Mouse (Mus musculus) cerebellum, adult 11-12 months (tissue): ENCODE measurements around the gene Cxcl1.
"Not testable (repeated sequence)": the region's sequence is repeated elsewhere in the genome, so short reads cannot be mapped to it uniquely, and the experiment has no call there.

Experiments used
- DNase-seq: peaks from one replicate; pipeline ENCODE4 v3.0.0; 2022

Gene Cxcl1

DNA sequence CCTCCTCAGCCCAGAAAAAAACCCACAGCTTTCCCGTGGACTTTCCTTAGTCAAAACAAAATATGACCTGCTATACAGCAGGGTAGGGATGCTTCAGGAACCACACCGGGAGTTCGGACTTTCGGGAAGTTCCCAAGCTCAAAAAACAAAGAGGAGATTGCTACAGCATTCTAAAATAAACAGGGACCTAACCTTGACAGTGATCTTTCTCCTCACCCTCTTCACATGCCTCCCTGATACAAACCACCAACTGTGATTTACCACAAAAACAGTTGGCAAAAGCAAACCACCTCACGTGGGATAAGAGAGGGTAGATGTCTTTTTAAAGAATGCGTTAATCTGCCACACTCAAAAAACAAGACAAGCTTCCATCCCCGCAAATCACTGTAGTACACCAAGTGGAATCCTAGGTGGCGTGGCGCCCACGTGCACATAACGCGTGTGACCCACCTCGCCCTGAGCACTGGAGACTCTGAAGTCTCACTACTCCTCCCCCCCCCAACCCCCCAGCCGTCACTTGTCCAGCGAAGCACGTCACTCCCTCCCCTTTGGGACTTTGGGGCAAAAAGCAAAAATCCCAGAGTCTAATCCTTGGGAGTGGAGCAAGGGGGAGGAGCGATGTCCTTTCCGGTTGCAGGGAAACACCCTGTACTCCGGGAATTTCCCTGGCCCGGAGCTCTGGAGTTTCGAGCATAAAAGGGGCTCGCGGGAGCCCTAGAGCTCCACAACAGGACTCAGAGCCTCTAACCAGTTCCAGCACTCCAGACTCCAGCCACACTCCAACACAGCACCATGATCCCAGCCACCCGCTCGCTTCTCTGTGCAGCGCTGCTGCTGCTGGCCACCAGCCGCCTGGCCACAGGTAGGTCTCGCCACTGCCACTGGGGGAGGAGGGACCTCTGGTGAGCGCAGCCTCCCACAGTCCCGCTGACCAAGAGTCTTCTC, at the start of gene Cxcl1:
Cxcl1 (plus strand) TSS at position 723 of the 945 bp plus-strand sequence.
- no peak for DNase-seq

- DNase-seq: no peak
Observed at GRCm38 (mm10) chr5:90843891-90844290, 47.1 kb upstream of the Cxcl1 start.

GRCm38 (mm10) chr5:90850096-90850495, 40.9 kb upstream of the Cxcl1 start:
- DNase-seq: peak; percentile 72

DNA sequence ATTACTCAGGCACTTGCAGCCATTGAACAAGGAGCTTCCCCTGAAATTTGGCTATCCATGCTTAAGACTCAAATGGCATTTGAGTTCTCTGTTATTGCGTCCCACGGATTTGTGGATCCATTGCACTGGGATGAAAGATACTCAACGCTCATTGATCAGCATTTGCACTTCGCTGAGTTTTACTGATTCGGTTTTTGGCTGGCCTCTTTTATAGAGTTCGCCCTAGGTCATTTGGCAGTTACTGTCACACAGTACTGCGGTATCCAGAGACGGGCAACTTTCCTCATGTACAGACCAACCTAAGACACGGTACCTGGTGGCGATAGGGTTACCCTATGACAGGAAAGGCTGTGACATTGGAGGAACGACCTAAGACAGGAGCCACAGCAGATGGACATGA, 39.6 kb upstream of the Cxcl1 start:
- not testable (repeated sequence) for DNase-seq

DNA sequence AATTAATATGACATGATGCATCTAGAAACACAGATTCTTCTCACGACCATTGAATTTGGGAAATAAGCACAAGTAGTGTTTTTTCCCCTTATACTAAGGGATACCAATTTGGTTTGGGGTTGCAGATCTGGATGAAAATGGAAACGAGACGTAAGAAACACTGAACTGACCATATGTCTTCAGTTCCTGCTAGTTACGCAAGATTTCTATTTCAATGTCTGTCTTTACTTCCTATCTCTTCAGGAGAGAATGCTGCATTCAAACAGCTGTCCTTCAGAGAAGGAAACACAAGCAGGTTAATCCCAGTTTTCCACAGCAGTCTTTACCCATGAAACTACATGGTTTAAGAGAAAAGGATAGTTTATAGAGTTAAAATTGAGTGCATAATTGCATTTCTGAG, 37.8 kb upstream of the Cxcl1 start:
- no peak for DNase-seq

GRCm38 (mm10) chr5:90855308-90856230, 35.5 kb upstream of the Cxcl1 start:
- no peak for DNase-seq

DNA sequence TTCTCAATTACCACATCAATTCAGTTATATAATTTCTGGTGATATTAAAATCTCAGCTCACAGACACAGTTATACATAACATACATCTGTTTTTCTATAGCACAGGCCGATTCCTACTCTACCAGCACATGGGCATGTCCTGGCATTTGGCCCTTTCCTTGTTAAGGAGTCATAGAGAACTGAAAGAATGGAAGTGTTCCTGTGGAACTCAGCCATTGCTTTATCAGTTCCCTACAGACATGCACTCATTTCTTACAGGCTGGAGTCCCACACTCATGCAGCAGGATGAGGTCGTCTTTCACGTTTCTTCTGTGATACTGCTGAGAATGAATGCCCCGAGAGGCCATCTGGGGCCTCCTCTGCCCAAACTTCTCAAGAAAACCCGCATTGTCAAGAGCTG, 33.6 kb upstream of the Cxcl1 start:
- no peak for DNase-seq

GRCm38 (mm10) chr5:90858429-90858828, 32.6 kb upstream of the Cxcl1 start:
- DNase-seq: no peak

- no peak for DNase-seq
Observed at GRCm38 (mm10) chr5:90859031-90859430, 32.0 kb upstream of the Cxcl1 start.

- DNase-seq: no peak
Observed at GRCm38 (mm10) chr5:90861876-90862375, 29.1 kb upstream of the Cxcl1 start.

DNA sequence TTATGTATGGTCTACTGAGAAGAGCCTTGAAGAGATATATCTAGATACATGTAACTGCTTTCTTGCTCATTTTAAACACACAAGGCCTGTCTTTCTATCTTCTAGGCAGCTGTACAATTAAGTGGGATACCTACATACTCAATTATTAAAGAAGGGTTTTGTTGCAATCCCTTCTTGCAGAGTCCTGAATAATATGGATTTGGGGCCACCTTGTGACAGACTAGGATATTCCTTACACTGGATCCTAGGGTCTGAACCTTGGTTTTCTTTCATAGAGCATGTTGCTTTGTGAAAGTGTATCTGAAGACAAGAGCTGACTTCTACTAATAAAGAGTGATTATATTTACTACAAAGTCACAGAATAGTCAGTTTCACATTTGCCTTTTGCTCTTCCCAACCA, 24.3 kb upstream of the Cxcl1 start:
- no peak for DNase-seq

- no peak for DNase-seq
Observed at GRCm38 (mm10) chr5:90872377-90872776, 18.7 kb upstream of the Cxcl1 start.

DNA sequence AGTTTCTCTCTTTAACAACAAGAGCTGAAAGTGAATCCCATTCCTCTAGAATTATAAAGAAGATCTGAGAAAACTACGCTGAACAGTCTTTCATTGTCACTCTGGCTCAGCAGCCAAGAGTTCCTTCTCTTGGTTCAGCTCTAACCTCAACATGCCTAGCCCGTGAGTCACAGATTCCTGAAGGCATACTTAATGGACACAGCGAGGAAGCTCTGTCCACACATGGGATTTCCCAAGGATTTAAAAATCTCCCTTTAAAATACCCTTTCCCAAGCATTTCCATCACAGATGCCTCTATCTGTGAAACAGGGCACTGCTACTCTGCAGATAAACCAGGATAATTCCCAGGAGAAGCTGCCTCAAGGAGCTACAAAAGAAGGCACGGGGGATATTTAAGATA, 15.0 kb upstream of the Cxcl1 start:
- DNase-seq: no peak

- no peak for DNase-seq
Observed at GRCm38 (mm10) chr5:90876471-90877172, 14.4 kb upstream of the Cxcl1 start.

DNA sequence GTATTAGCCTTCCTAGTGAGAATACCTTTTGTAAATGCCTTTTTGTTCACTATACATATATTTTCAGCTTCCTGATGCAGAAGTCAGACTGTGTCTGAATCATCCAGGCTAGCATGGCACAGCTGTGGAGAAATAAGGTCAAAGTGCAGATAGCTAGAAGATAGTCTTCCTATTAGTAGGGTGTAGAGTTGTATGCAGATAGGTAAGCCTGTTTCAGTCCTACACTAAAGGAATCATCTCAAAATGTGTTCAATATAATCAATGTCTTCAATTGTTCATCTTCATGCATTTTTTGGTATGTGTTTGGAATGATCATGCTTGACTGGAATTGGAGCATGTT, 13.9 kb upstream of the Cxcl1 start:
- DNase-seq: no peak

GRCm38 (mm10) chr5:90879307-90880014, 11.6 kb upstream of the Cxcl1 start:
- no peak for DNase-seq

- DNase-seq: no peak
Observed at GRCm38 (mm10) chr5:90880335-90880850, 10.6 kb upstream of the Cxcl1 start.

- no peak for DNase-seq
Observed at GRCm38 (mm10) chr5:90881021-90881420, 10.0 kb upstream of the Cxcl1 start.

GRCm38 (mm10) chr5:90881682-90882081, 9.4 kb upstream of the Cxcl1 start:
- no peak for DNase-seq

DNA sequence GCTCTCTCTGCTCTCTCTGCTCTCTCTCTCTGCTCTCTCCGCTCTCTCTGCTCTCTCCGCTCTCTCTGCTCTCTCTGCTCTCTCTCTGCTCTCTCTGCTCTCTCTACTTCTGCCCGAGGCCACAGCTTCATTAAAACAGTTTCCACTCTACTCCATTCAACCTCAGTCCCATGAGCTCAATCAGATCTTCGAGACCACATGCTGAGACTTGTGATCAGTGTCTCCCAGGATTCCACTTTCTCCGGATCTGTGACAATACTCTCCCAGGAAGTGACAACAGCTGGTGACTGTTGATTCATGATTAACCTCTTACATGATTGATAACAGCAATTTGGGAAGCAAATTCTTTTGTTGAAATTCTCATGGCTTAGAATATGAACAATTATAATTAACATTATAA, 8.9 kb upstream of the Cxcl1 start:
- no peak for DNase-seq

DNA sequence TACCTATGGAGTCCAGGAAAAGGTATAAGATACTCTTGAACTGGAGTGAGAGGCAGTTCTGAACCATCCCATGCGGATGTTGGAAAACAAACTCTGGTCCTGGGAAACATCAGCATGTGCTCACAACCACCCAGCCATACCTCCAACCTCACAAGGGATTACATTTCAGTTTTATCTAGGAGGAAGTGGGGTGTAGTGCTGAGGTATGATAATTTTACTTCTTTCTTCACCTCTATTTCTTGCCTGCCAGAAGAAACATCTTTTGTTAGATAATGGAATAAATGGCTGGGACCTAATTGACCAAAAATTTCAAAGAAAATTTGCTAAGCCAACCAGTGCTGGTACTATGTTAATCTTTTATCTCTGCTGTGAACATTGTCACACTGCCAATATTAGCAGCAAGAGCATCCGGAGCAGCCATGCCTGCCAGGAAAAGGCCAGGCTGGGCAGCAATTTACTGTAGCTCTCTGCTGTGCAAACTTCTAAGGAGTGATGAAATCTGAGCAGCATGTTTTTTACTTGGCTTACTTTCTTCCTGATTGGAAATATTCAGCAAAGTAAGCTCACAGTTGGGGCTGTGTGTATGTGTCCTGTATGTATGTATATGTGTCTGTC, 6.3 kb upstream of the Cxcl1 start:
- DNase-seq: no peak

- no peak for DNase-seq
Observed at GRCm38 (mm10) chr5:90888661-90889060, 2.4 kb upstream of the Cxcl1 start.
